Mouse (Mus musculus): ENCODE measurements around the gene Acot4.

DNA sequence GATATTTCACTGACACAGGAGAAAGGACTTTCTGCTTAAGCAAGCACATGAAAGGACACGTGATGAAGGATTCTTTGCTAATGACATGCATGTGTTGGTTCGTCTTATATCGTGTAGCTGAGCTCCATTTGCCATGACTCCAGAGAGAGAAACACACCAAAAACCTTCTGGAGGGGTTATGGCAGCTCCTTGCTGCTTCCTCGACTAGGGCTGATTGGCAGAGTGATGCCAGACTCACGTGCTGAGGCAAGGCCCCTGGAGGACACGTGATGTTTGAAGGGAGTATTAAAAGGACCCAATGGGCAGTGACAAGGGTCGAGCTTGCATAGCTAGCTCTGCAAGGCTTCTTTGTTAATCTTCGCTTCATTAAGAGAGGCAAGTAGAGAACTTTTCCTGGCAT lies 30.1 kb downstream of the Acot4 start:
- no peak for TF ChIP-seq EP300 (IDR thresholded peaks at IDR 0.05; ENCODE audit: low read depth)
- TF ChIP-seq CTCF (IDR thresholded peaks at IDR 0.05; ENCODE audit: low read depth): no peak

All from heart, postnatal 0 days (tissue).